Mouse (Mus musculus): ENCODE data around the gene Sox30. TPM values are rescaled to one million over a fixed set of nuclear protein-coding genes. Genes with fewer than 3 reads are reported as not detected.
A peak's percentile ranks its signal among the peaks of the same experiment; 100 is the strongest.
"Not testable (repeated sequence)": the region's sequence is repeated elsewhere in the genome, so short reads cannot be mapped to it uniquely, and the experiment has no call there.

Gene Sox30
- polyA plus RNA-seq, 1 experiment = 0.01 TPM

- Histone ChIP-seq H3ac (ENCODE audit: control insufficient read depth, insufficient read length, low read depth) (no peak overlapping the region), H3K36me3 (ENCODE audit: control insufficient read depth, insufficient read depth) (no peaks in the 10 kb centered on the region), H3K4me3 (ENCODE audit: insufficient read depth, poor library complexity, severe bottlenecking) (no peak overlapping the region), H3K79me2 (ENCODE audit: control insufficient read depth, insufficient read depth) (no peaks in the 10 kb centered on the region), H3K27me3 (ENCODE audit: control insufficient read depth, insufficient read depth, insufficient read length) (no peaks in the 10 kb centered on the region), H3K79me3 (ENCODE audit: low read depth) (no peaks in the 10 kb centered on the region)
- no peak for TF ChIP-seq CEBPB (IDR thresholded peaks at IDR 0.05; ENCODE audit: low read depth)
- TF ChIP-seq MYOG (IDR thresholded peaks at IDR 0.05; ENCODE audit: control insufficient read depth, extremely low read depth, insufficient read length) = no peak
- TF ChIP-seq FOSL1 (IDR thresholded peaks at IDR 0.05; ENCODE audit: insufficient read depth, low read length, poor library complexity, severe bottlenecking) = no peak
- TF ChIP-seq MAX (IDR thresholded peaks at IDR 0.05) = no peak
- TF ChIP-seq USF1 (IDR thresholded peaks at IDR 0.05; ENCODE audit: low read depth) = no peak
- no peak for TF ChIP-seq MYOD1 (IDR thresholded peaks at IDR 0.05; ENCODE audit: control insufficient read depth, insufficient read length, low read depth)
- no peak for TF ChIP-seq CTCF (IDR thresholded peaks at IDR 0.05; ENCODE audit: control insufficient read depth, insufficient read depth, insufficient read length)
Observed at GRCm38 (mm10) chr11:46040841-46041556, 60.9 kb downstream of the Sox30 start.

- Histone ChIP-seq H3K79me2 (ENCODE audit: control insufficient read depth, insufficient read depth) (no peaks in the 10 kb centered on the region), H3K36me3 (ENCODE audit: control insufficient read depth, insufficient read depth) (no peaks in the 10 kb centered on the region), H3ac (ENCODE audit: control insufficient read depth, insufficient read length, low read depth) (no peak overlapping the region), H3K27me3 (ENCODE audit: control insufficient read depth, insufficient read depth, insufficient read length) (no peaks in the 10 kb centered on the region), H3K4me3 (ENCODE audit: insufficient read depth, poor library complexity, severe bottlenecking) (no peak overlapping the region), H3K79me3 (ENCODE audit: low read depth) (no peaks in the 10 kb centered on the region)
- TF ChIP-seq CTCF (IDR thresholded peaks at IDR 0.05; ENCODE audit: control insufficient read depth, insufficient read depth, insufficient read length) = no peak
- no peak for TF ChIP-seq MYOD1 (IDR thresholded peaks at IDR 0.05; ENCODE audit: control insufficient read depth, insufficient read length, low read depth)
- TF ChIP-seq USF1 (IDR thresholded peaks at IDR 0.05; ENCODE audit: low read depth) = no peak
- TF ChIP-seq MAX (IDR thresholded peaks at IDR 0.05) = no peak
- TF ChIP-seq CEBPB (IDR thresholded peaks at IDR 0.05; ENCODE audit: low read depth) = no peak
- TF ChIP-seq MYOG (IDR thresholded peaks at IDR 0.05; ENCODE audit: control insufficient read depth, extremely low read depth, insufficient read length) = no peak
- TF ChIP-seq FOSL1 (IDR thresholded peaks at IDR 0.05; ENCODE audit: insufficient read depth, low read length, poor library complexity, severe bottlenecking) = no peak
Observed at GRCm38 (mm10) chr11:46041607-46042267, 61.6 kb downstream of the Sox30 start.

- no peak overlapping the region for H3ac ChIP-seq (ENCODE audit: control insufficient read depth, insufficient read length, low read depth)
- TF ChIP-seq MYOG (IDR thresholded peaks at IDR 0.05; ENCODE audit: control insufficient read depth, extremely low read depth, insufficient read length) (no peak), MAX (IDR thresholded peaks at IDR 0.05) (no peak), MYOD1 (IDR thresholded peaks at IDR 0.05; ENCODE audit: control insufficient read depth, insufficient read length, low read depth) (no peak), CEBPB (IDR thresholded peaks at IDR 0.05; ENCODE audit: low read depth) (no peak), USF1 (IDR thresholded peaks at IDR 0.05; ENCODE audit: low read depth) (no peak), CTCF (IDR thresholded peaks at IDR 0.05; ENCODE audit: control insufficient read depth, insufficient read depth, insufficient read length) (no peak), FOSL1 (IDR thresholded peaks at IDR 0.05; ENCODE audit: insufficient read depth, low read length, poor library complexity, severe bottlenecking) (no peak)
- no peaks in the 10 kb centered on the region for H3K79me3 ChIP-seq (ENCODE audit: low read depth)
- H3K27me3 ChIP-seq (ENCODE audit: control insufficient read depth, insufficient read depth, insufficient read length) = no peaks in the 10 kb centered on the region
- H3K4me3 ChIP-seq (ENCODE audit: insufficient read depth, poor library complexity, severe bottlenecking) = no peak overlapping the region
- H3K79me2 ChIP-seq (ENCODE audit: control insufficient read depth, insufficient read depth) = no peaks in the 10 kb centered on the region
- no peaks in the 10 kb centered on the region for H3K36me3 ChIP-seq (ENCODE audit: control insufficient read depth, insufficient read depth)
Observed at GRCm38 (mm10) chr11:46044781-46045180, 64.7 kb downstream of the Sox30 start.

GRCm38 (mm10) chr11:46047264-46047663 is 67.2 kb downstream of the Sox30 start:
- H3K36me3 ChIP-seq (ENCODE audit: control insufficient read depth, insufficient read depth) = no peaks in the 10 kb centered on the region
- H3ac ChIP-seq (ENCODE audit: control insufficient read depth, insufficient read length, low read depth) = no peak overlapping the region
- H3K27me3 ChIP-seq (ENCODE audit: control insufficient read depth, insufficient read depth, insufficient read length) = no peaks in the 10 kb centered on the region
- H3K79me3 ChIP-seq (ENCODE audit: low read depth) = no peaks in the 10 kb centered on the region
- TF ChIP-seq MAX (IDR thresholded peaks at IDR 0.05) = no peak
- H3K4me3 ChIP-seq (ENCODE audit: insufficient read depth, poor library complexity, severe bottlenecking) = no peak overlapping the region
- no peaks in the 10 kb centered on the region for H3K79me2 ChIP-seq (ENCODE audit: control insufficient read depth, insufficient read depth)

GRCm38 (mm10) chr11:46052105-46052659 is 72.1 kb downstream of the Sox30 start, which contains the start of gene Gm12166:
Gm12166 (minus strand) TSS chr11:46052321.
- not testable (repeated sequence) for H3K27me3 ChIP-seq (ENCODE audit: control insufficient read depth, insufficient read depth, insufficient read length); H3K36me3 ChIP-seq (ENCODE audit: control insufficient read depth, insufficient read depth); H3K79me3 ChIP-seq (ENCODE audit: low read depth); H3K4me3 ChIP-seq (ENCODE audit: insufficient read depth, poor library complexity, severe bottlenecking); H3ac ChIP-seq (ENCODE audit: control insufficient read depth, insufficient read length, low read depth)
- peak; percentile 10 for TF ChIP-seq CTCF (IDR thresholded peaks at IDR 0.05; ENCODE audit: control insufficient read depth, insufficient read depth, insufficient read length)
- H3K79me2 ChIP-seq (ENCODE audit: control insufficient read depth, insufficient read depth) = peaks cover 11% of the 10 kb centered on the region

GRCm38 (mm10) chr11:46053457-46053856 is 73.3 kb downstream of the Sox30 start:
- H3K36me3 ChIP-seq (ENCODE audit: control insufficient read depth, insufficient read depth); H3K79me3 ChIP-seq (ENCODE audit: low read depth); H3K27me3 ChIP-seq (ENCODE audit: control insufficient read depth, insufficient read depth, insufficient read length); H3K4me3 ChIP-seq (ENCODE audit: insufficient read depth, poor library complexity, severe bottlenecking); H3ac ChIP-seq (ENCODE audit: control insufficient read depth, insufficient read length, low read depth): not testable (repeated sequence)
- peaks cover 20% of the 10 kb centered on the region for H3K79me2 ChIP-seq (ENCODE audit: control insufficient read depth, insufficient read depth)

All from C2C12 (cell line).